Mouse (Mus musculus) cerebellum, adult 2 months (tissue): ENCODE data around the gene Poldip3.

Experiments used
- CTCF ChIP-seq: fragments of 200-500 bp; IDR thresholded peaks from 2 replicates; pipeline ENCODE4 v1.5.1; 2011; ENCODE audit warnings: low read depth, mild to moderate bottlenecking, control low read depth, low read length, moderate library complexity, borderline replicate concordance; ENCODE audit not compliant: insufficient read depth
- POLR2A ChIP-seq: fragments of 200-500 bp; IDR thresholded peaks from 2 replicates; pipeline ENCODE4 v1.6.1; 2011; ENCODE audit warnings: low read length, control low read depth, borderline replicate concordance; ENCODE audit not compliant: insufficient read depth

GRCm38 (mm10) chr15:83122566-83123145 is 26.5 kb downstream of the Poldip3 start, which contains the start of gene Rrp7a:
- TF ChIP-seq CTCF (no peak), POLR2A (peak; percentile 55; the same call in 1 of the 2 replicates)
